Mouse (Mus musculus): ENCODE results near the gene Lama5.

The Lama5 gene

DNA sequence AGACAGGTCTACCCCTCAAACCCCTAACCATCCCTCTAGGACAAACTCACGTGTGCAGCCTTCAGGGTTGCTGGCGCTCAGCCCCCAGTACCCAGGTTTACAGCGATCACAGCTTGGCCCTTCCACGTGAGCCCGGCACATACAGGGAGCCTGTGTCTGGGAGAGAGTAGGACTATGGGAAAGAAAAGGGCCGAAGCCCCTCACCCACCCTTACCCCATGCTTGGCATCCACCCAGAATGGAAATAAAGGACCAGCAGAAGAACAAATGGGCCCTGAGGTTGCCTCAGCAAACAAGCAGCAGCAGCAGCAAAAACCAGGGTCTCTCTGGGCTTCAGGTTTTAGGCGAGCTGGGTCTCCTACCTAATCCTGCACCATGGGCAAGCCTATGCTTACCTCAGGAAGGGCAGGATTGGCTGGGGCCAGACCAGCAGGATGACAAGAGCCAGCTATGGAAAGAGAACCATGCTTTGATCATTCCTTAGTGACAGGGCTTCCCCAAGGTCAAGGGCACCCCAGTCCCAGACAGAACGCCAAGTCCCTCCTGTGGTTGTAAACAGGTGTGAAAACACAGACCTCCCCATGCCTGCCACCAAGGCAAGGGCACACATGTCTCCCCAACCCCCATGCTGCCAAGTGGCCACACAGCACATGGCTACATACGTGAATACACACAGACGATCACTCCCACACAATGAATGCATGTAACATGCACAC, 28.2 kb downstream of the Lama5 start:
- no peak for DNase-seq

DNA sequence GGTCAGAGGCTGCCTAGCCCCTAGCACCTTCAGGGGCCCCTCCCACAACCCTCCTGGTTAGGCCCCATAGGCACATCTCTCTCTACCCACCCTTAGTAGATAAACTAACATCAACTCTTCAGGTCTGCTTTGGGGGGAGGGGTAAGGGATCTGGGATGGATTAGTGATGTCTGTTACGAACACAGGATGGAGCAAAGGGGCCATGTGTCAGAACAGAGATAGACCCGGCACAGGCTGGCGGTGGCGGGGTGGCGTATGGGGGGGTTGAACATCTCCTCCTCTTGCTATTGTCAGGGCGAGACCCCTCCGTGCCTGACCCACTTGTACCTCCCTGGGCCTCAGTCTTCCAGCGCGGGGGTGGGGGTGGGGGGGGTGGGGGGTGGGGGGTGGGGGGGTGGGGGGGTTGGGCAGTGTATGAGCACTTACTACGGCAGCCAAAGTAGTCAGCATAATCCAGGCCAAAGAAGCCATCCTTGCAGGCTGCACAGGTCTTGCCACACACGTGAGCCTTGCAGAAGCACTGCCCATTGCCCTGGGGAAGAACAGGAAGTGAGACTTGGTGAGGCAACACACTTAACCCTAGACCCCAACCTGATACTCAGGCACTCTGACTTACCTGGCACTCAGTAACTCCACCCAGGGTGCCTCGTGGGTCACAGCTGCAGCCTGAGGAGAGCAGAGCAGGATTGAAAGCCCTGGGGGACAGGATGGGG, 28.9 kb downstream of the Lama5 start:
- DNase-seq, result no peak

DNA sequence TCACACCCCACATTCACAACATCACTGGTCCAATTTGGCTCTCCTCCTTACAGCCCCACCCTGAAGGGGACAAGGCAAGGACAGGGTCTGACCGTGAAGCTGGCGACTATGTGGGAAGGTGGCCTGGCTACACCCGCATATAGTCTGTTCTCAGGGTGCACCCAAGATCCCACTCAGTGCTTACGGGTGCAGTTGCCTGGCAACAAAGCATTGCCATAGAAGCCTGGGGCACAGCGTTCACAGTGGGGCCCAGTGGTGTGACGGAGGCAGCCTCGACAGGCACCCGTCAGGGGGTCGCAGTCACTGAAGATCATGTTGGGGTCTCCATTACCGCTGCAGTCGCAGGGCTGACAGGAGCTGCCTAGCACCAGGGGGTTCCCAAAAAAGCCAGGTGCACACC, 38.3 kb downstream of the Lama5 start:
- DNase-seq, result no peak

DNA sequence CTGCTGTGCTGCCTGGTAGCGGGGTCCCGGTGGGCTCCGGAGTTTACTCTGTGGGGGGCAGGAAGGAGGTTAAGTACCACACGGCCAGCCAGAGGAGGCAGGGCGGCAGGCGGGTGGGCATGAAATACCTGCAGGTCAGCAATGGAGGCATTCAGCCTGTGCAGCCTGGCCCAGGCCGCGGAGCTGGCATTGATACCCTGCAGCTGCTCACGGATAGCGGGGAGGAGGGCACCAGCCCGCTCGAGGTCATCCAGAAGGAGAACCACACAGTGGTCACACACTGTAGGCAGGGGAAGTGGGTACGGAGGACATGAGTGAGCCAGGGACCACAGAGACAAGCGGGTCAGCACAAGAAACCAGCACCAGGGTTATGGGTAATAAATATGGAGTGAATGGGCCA, 40.0 kb downstream of the Lama5 start:
- no peak for DNase-seq

DNA sequence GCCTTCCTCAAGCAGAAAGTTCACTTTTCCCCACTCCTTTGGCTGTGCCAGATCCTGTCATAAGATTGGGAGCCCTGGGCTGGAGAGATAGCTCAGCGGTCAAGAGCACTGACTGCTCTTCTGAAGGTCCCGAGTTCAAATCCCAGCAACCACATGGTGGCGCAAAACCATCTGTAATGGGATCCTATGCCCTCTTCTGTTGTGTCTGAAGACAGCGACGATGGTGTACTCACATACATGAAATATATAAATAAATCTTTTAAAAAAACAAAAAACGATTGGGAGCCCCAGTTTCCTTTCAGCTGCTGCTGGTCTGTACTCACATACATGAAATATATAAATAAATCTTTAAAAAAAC, 40.9 kb downstream of the Lama5 start:
- DNase-seq, result peak in 1 of 2 experiments; percentile 27

DNA sequence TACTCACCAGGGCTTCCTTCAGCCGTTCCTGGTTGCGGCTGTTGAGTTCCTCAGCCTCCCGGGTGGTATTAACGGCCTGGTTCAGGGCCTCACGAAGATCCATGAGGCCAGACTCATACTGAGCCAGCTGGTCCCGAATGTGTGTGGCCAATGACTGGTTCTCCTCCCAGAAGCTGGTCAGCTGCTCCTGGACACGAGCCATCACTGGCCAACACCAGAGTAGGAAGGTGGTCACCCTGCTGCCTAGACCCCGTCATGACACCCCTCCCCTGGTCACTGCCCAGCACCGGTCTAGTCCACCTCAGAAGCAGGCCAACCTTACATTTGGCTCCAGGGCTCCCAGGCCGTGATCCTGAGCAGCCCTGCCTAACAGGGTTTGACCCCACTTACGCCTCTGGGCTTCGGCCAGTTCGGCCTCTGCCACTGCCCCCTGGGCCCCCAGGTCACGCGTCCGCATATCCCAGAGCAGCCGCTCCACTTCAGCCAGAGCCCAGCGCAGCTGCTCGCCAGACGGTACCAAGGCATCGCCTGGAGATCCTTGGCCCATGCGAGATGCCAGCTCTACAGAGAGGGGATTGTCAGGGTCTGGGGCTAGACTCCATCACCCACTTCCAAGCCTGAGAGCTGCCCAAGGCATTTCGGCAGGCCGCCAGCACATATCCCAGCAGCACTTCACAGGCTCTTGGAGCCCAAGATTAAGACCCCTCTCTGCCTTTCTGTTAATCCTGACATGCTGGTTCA, 41.5 kb downstream of the Lama5 start:
- no peak for DNase-seq

DNA sequence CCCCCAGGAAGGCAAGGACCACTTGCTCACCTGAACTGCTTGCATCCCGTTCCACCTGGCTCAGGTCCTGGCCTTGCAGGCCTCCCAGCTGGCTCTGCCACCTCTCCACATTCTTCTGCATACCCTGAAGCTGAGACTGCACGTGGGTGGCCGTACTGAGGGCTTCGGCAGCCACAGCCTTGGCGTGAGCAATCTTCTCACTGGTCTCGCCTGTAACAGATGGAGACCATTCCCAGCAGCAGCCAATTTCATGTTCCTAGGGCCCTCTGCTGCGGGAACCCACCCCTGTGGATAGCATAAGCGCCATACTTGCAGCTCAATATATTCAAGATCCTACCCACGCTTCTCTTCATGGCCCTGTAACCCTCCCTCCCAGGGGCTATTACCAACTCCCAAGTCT, 44.1 kb downstream of the Lama5 start:
- DNase-seq, result no peak

DNA sequence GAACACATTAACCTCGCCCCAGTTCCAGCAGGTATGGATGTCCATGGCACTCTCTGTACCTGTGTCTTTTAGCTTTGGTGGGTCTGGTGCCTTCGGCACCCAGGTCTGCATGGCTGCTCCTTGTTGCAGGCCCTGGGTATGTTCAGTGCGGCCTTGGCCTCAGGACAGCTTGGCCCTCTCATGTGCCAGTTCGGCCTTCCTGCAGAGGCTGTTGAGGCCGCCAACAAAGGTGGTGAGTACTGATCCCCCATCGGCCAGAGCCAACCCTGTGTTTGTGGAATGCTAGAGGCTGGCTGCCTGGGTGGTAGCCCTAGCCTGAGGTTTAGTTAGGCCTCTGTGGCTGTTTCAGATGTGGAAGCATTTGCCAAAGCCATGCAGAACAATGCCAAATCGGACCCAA, 49.9 kb downstream of the Lama5 start:
- DNase-seq, result no peak

DNA sequence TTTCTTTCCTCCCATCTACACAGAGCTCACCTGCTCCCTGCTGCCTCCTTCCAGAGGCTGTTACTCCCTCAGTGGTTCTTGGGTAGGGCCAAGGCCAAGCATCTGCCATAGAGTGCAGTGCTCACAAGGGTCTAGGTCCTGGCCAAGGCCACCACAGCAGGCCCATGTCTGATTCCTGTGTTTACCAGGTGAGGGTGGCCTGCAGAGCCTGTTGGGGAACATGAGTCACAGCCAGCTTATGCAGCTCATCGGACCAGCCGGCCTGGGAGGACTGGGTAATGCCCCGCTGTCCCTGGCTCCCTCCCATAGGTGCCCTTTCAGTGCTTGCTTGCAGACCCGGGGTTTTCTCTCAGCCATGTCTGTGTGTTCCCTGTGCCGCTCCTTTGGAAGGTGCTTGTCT, 51.5 kb downstream of the Lama5 start:
- DNase-seq, result no peak

DNA sequence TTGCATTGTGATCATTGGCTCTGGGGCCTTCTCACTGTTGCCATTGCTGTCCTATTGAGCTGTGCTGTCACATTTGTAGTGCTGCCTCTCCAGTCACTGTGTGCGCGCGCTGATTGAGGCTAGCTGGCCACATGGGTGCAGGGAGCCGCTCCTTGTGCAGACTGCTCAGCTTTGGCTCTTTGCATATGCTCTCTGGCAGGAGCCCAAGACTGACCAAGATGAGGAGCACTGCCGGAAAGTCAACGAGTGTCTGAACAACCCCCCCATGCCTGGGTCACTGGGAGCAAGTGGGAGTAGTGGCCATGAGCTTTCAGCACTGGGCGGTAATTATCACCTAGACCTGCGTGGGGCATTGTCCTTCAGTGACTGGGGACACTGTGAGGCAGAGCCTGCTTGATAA, 51.9 kb downstream of the Lama5 start:
- peak in 1 of 2 experiments; percentile 41 for DNase-seq

DNA sequence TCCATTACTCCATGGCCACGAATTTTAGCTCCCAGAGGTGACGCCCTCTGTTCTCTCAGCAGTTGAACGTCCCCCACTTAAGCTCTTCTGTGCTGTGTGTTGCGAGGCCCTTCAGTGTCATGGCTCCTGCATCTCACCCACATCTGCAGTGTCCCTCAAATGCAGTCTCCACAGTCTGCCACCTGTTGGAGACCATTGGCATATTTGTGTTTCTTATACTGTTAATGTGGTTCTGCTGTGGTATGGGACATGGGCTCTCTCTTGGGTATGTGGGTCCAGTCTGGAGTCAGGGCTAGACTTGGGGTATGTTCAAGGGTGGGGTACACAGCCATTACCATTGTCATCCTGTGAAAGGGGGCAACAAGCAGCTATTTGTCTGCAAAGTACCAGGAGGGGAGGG, 52.5 kb downstream of the Lama5 start:
- DNase-seq, result peak in 1 of 2 experiments; percentile 24

DNA sequence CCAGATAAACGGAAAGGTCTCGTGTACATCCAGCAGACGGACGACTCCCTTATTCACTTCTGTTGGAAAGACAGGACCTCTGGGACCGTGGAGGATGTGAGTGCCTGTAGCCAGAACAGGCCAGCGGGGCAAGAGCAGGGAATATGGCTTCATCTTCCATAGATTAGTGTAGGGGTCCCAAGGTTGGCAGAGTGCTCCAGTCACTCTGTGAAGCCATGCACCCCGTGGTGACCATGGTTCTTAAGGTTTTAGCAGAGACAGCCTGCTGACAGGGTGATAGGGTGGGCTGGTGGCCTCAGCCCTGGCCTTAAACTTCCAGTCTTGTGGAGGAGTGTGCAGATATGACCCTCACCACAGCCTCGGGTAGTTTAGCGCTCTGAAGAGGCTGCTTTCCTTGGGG, 53.5 kb downstream of the Lama5 start:
- DNase-seq, result no peak

DNA sequence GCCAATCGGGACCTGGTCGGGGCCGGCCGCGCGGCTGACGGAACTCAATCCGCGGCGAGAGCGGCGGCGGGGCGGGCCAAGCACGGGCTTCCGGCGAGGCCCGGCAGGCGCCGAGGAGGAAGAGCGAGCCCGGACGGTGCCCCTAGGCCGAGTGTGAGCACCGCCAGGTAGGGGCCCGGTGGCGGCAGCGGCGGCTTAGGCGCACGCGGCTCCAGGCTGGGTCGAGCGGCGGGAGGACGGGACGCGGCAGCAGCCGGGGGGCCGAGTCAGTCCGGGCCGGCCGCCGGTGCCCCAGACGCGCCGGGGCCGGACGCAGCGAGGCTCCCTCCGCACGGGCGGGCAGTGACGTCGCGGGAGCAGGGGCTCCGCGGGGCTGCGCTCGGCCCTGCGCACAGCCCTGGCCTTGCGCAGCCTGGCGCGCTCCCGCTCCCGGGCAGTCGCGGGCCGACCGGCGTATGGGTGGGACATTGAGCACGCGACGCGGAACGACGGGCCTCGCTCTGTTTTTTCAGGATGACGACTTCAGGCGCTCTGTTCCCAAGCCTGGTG, 54.1 kb downstream of the Lama5 start:
- peak in 1 of 2 experiments; percentile 20 for DNase-seq

DNA sequence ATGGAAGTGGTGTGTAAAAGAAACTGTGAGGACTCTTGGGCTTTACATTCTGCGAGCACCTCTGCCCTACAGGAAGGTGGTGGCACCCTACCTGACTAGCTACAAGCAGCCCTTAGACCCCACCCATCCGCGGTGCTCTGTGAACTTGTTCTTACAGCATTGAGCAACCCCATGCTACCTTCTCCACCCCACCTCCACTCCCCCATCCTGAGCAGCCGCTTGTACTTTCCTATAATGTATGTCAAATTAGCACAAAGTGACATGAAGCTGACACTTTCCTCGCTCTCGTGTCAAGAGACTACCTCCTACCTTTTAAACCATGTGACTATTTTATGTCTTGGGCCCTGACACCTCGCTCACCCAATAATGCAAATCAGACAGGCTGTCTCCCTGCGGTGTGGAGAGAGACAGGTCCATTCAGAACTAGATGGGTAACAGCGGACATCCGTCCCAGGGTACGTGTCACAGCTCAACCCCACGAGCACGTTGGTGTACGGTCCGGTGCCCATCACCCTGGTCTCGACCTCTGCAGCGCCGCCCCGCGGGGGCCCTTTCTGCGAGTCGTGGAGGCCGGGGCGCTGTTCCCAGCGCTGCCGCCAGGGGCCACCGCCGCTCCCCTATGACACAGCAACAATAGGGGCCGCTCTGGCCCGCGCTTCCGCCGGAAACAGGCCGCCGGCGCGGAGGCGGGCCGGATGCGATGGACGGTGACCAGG, 54.7 kb downstream of the Lama5 start, which contains the start of gene Adrm1:
Gene Adrm1 (plus strand): TSS at position 680 of the 716 bp plus-strand sequence.
- peak; percentile 95 to 98 for DNase-seq

DNA sequence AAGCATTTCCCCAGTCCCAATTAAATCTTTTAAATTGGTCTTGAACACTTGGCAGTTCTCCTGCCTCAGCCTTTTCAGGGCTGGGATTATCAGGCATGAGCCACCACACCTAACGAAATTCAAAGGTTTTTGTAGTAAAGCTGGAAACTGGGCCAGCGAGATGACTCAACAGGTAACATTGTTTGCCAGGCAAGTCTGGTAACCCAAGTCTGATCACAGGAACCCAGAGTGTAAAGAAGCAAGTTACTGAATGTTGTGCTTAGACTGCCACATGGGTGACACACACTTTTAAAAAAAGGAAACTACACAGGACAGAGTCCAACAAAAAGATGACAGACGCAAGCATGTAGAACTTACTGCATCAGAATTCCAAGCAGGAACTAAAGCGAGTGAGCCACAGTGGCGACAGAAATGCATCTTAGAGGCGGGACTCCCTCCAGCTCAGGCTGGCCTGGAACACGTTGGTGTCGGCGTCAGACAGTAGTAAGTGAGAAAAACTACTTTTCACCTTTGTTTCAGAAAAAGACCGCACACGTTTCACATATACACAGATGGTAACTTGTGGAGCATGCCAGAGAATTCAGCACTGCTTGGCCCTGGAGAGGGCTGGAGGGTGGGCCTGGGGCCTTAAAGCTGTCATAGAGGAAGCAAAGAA, 55.4 kb downstream of the Lama5 start:
- DNase-seq, result peak in 1 of 2 experiments; percentile 33

DNA sequence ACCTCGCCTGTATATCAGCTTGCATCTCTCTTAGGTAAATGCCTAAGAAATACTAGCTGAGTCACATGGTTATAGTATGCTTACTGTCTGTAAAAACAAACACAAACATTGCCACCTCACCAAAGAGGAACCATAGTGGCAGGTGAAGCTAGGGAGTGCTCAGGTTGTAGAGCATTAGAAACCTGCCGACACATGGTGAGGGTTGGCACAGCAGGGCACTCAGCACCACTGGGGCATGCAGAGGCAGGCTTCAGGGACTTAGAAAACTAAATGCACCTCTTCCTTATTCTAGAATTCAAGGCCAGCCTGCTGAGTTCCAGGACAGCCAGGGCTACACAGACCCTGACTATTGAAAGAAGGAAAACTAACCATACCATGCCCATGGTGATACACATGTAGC, 58.8 kb downstream of the Lama5 start:
- DNase-seq, result no peak

DNA sequence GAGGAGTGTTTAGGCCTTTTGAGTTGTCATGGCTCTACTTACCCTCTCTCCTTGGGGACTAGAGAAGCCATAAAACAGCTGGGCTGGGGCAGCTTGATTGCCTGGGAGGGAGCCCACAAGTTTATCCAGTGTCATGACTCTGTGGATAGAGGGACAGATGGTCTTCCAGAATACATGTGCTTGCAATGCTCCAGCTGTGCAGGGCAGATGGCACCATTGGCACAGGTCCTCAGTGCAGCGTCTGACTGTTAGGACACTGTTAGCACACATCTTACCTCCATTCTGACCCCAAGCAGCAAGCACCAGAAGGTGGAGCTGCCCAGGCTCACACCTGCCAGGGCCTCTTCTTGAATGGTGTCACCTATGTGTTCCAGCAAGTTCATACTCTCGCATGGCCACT, 59.8 kb downstream of the Lama5 start:
- no peak for DNase-seq

DNA sequence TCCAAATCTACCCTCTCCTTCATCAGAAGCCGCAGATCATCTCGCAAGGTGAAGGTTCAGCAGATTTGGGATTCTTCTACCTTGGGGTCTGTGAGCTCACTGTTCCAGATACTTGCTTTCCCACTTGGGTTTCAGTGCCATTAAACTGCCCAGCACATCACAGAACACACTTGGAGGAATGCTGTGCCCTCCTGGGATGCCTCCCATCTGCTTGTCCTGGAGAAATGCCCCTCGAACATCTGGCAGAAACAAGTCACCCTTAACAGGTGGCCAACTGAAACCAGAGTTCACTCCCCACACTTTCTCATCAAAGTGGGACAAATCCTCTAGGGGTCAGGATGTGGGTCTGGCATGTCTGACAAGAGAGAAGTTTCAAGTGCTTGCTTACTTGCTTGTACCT, 67.0 kb downstream of the Lama5 start:
- DNase-seq, result no peak

DNA sequence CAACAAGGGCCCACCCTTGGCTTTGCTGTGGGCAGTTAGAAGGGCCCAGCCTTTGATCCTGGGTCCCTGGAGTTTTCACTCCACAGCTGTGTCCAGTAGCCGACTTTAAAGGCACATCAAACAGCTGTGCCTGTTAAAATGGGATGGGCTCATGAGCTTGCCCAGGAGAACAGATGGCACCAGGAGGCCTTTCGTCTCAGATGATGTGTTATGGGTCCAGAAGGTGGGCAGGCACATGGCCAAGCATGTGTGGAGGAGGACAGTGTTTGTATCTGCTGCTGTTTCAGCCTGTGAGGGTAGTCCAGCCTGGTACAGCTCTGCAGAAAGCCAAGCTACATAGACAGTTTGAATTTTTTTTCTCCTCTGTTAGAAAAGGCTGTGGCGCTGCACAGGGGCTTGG, 70.9 kb downstream of the Lama5 start:
- no peak for DNase-seq

DNA sequence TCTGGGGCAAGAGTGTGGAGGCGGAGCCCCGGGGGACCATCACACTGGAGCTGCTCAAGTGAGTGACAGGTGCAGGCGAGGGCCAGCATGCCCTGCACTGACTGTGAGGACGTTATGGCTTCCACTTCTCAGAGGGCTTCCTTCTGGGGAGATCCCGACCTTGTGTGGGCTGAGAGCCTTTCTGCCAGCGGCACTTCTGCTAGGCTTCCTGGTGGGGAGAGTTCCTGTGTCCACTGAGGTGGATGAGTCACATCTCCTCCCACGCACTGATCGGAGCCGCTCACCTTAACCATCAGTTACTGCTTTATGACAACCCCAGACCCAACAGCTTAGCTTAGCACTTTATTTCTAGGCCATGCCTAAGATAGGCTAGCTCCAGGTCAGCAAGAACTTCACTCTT, 77.1 kb downstream of the Lama5 start:
- no peak for DNase-seq

DNA sequence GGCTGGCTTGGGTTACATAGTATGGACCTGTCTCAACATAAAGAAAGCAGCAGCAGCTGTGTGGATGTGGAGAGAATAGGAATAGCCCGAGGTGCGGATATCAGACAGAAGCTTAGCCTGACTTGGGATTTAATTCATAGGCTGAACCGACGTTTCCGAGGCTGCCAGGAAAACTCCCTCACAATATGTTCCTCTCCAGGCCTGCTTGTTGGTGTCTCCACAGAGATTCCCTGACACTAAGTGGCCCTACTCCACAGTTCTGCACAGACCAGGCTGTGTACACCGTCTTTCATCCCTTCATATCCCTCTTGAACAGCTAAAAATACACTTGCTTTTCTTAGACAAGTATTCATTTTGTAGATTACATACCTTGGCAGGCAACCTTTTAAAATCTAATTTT, 78.3 kb downstream of the Lama5 start:
- DNase-seq, result no peak

DNA sequence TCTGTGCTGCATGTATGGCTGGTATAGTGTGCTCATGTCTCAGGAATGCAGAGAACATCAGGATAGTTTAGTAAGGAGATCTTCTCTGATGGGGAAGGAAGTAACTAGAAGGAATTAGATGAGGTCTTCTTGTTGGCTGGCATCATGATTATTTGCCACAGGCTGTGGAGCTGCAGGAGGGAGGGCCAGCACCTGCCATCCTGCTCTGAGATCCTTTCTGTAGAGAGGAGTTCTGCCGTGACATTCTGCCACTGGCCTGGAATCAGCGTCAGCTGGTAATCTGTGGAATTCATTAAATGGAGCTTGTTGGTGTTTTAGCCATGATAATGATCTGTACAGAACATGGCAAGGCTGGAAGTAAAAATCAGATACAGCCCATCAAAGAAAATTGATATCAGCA, 79.6 kb downstream of the Lama5 start:
- no peak for DNase-seq
